Mouse (Mus musculus) G1E (cell line): ENCODE measurements at regions not wholly inside any gene's neighbourhood (a gene's known extent, or its start where the extent isn't known, plus 50 kb on each side); places are given as distances from the start of the nearest gene placed in this dataset.

Experiments
- ATAC-seq: 2 replicates; pipeline ENCODE4 v1.8.0; 2016; ENCODE audit warnings: mild to moderate bottlenecking; ENCODE audit not compliant: insufficient number of reproducible peaks, poor library complexity, low FRiP score, severe bottlenecking; ENCODE audit errors: extremely low read depth
- DNase-seq: peaks from one replicate; pipeline ENCODE4 v3.0.0; 2012; ENCODE audit warnings: low spot score
- H3K27me3 ChIP-seq: 2 replicates; pipeline ENCODE4 v1.6.1; 2012; ENCODE audit warnings: mild to moderate bottlenecking, low read length, inconsistent platforms; ENCODE audit not compliant: insufficient read depth
- H3K36me3 ChIP-seq: replicated peaks from 2 replicates; pipeline ENCODE3; 2012; ENCODE audit warnings: mild to moderate bottlenecking, inconsistent platforms
- H3K4me1 ChIP-seq: 2 replicates; pipeline ENCODE4 v1.6.1; 2012; ENCODE audit warnings: low read depth, low read length, inconsistent platforms, mixed read lengths; ENCODE audit not compliant: insufficient read depth
- H3K4me3 ChIP-seq: 2 replicates; pipeline ENCODE4 v1.5.1; 2012; ENCODE audit warnings: low read depth, mild to moderate bottlenecking, inconsistent platforms, low read length, moderate library complexity, mixed read lengths
- H3K9me3 ChIP-seq: replicated peaks from 2 replicates; pipeline ENCODE4 v1.6.1; 2012; ENCODE audit warnings: inconsistent platforms
- CTCF ChIP-seq: IDR thresholded peaks from 2 replicates; pipeline ENCODE4 v1.5.1; 2012; ENCODE audit warnings: low read depth, low read length, inconsistent platforms, mixed read lengths
- GATA1 ChIP-seq: IDR thresholded peaks from 2 replicates; pipeline ENCODE4 v1.6.1; 2012; ENCODE audit warnings: borderline replicate concordance, low read length, inconsistent platforms, mixed read lengths
- GATA2 ChIP-seq: IDR thresholded peaks from 2 replicates; pipeline ENCODE4 v1.6.1; 2012; ENCODE audit warnings: low read depth, low read length, inconsistent platforms, borderline replicate concordance
- POLR2AphosphoS5 ChIP-seq: IDR thresholded peaks from 2 replicates; pipeline ENCODE4 v1.6.1; 2012; ENCODE audit warnings: low read depth, low read length, inconsistent platforms; ENCODE audit not compliant: insufficient replicate concordance
- TAL1 ChIP-seq: conservative IDR thresholded peaks from 2 replicates; pipeline ENCODE4 v1.6.1; 2012; ENCODE audit warnings: low read depth, low read length, inconsistent platforms, mixed read lengths

DNA sequence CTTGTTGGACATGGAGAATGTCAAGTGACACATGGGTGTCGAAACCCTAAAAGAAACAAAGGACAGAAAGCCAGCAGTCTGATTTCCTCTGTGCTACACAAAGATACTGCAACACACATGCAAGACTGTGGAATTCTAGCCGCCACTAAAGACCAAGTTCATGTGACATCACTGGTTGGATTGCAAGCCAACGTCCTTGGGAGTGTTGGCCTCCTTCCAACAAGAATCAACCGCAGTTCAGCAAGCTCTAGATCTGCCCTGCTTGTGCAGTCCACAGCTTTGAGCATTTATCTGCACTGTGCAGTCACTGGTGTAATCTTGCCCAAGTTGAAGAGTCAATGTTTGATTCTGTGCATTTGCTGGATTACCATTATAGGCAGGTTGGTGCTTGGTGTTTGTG is 1001.2 kb downstream of the Ttll7 start:
- Histone ChIP-seq H3K36me3 (no peaks in the 10 kb centered on the region), H3K9me3 (peaks cover 9% of the 10 kb centered on the region), H3K4me3 (no peak overlapping the region), H3K4me1 (no peaks in the 10 kb centered on the region), H3K27me3 (no peaks in the 10 kb centered on the region)
- DNase-seq (no peak), ATAC-seq (no peak)
- TF ChIP-seq TAL1, result no peak
- TF ChIP-seq CTCF, result no peak
- TF ChIP-seq GATA2, result no peak
- no peak for TF ChIP-seq POLR2AphosphoS5
- TF ChIP-seq GATA1, result no peak

- Histone ChIP-seq H3K9me3 (peaks cover 9% of the 10 kb centered on the region), H3K27me3 (no peaks in the 10 kb centered on the region), H3K4me1 (no peaks in the 10 kb centered on the region), H3K36me3 (no peaks in the 10 kb centered on the region), H3K4me3 (no peak overlapping the region)
- DNase-seq (no peak), ATAC-seq (no peak)
- TF ChIP-seq POLR2AphosphoS5, result no peak
- no peak for TF ChIP-seq CTCF
- no peak for TF ChIP-seq TAL1
- no peak for TF ChIP-seq GATA1
- TF ChIP-seq GATA2, result no peak
Observed at GRCm38 (mm10) chr3:147852830-147853229, 1000.7 kb downstream of the Ttll7 start.

DNA sequence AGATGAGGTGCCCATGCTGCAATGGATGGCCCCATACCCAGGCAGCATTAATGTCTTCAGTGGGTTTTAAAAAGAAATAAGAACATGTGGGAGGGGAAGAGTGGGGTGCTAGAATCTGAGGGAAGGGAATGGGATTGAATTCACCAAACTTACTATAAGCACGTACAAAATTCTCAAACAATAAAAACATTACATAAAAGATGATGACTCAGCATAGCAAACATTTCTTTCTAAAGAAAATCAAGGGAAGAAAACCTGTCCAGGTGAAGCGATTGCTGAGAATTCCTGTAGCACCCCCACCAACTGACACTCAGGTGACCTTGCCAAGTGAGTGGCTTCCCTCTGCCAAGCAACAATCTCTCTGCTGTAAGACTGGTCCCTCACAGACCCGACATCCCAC is 989.2 kb downstream of the Ttll7 start:
- Histone ChIP-seq H3K9me3 (peaks cover 8% of the 10 kb centered on the region; the same call in 1 of the 2 replicates), H3K4me1 (no peaks in the 10 kb centered on the region), H3K27me3 (no peaks in the 10 kb centered on the region), H3K36me3 (no peaks in the 10 kb centered on the region), H3K4me3 (no peak overlapping the region)
- TF ChIP-seq GATA2 (no peak), TAL1 (no peak)
- ATAC-seq (no peak), DNase-seq (no peak)

- H3K36me3 ChIP-seq, result no peaks in the 10 kb centered on the region
- ATAC-seq (no peak), DNase-seq (no peak)
- H3K4me3 ChIP-seq, result no peak overlapping the region
- peaks cover 6% of the 10 kb centered on the region; the same call in 1 of the 2 replicates for H3K9me3 ChIP-seq
- TF ChIP-seq GATA1 (no peak), GATA2 (no peak), TAL1 (no peak), POLR2AphosphoS5 (no peak), CTCF (no peak)
- no peaks in the 10 kb centered on the region for H3K27me3 ChIP-seq
- no peaks in the 10 kb centered on the region for H3K4me1 ChIP-seq
Observed at GRCm38 (mm10) chr3:147838816-147839215, 986.6 kb downstream of the Ttll7 start.

GRCm38 (mm10) chr3:147835716-147836115 is 983.5 kb downstream of the Ttll7 start:
- no peak overlapping the region for H3K4me3 ChIP-seq
- H3K9me3 ChIP-seq, result peaks cover 4% of the 10 kb centered on the region
- H3K27me3 ChIP-seq, result no peaks in the 10 kb centered on the region
- no peak for TF ChIP-seq CTCF
- no peak for TF ChIP-seq GATA2
- no peak for TF ChIP-seq POLR2AphosphoS5
- TF ChIP-seq GATA1, result no peak
- TF ChIP-seq TAL1, result no peak
- no peaks in the 10 kb centered on the region for H3K36me3 ChIP-seq
- ATAC-seq, result no peak
- H3K4me1 ChIP-seq, result no peaks in the 10 kb centered on the region
- DNase-seq, result no peak

DNA sequence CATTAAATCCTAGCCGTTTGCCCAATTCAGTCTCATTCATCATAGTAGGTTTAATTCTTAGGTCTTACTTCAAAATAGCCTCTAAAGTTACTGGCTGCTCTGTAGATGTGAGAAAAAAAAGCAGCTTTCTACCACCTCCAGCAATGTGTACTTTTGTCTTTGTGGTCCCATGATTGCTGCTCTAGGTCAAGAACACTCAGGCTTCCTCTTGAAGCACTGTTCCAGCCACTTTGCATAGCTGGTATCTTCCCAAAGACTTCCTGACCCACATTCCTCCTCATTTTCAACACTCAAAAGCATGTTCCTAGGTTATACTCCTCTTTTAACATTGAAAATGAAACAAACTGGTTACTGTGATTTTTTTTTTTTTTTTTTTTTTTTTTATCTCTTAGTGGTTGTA is 973.2 kb downstream of the Ttll7 start:
- Histone ChIP-seq H3K4me3 (no peak overlapping the region), H3K36me3 (no peaks in the 10 kb centered on the region), H3K27me3 (no peaks in the 10 kb centered on the region), H3K9me3 (peaks cover 7% of the 10 kb centered on the region; the same call in 1 of the 2 replicates), H3K4me1 (no peaks in the 10 kb centered on the region)
- TF ChIP-seq CTCF (no peak), GATA2 (no peak), POLR2AphosphoS5 (no peak), GATA1 (no peak), TAL1 (no peak)
- ATAC-seq (no peak), DNase-seq (no peak)

DNA sequence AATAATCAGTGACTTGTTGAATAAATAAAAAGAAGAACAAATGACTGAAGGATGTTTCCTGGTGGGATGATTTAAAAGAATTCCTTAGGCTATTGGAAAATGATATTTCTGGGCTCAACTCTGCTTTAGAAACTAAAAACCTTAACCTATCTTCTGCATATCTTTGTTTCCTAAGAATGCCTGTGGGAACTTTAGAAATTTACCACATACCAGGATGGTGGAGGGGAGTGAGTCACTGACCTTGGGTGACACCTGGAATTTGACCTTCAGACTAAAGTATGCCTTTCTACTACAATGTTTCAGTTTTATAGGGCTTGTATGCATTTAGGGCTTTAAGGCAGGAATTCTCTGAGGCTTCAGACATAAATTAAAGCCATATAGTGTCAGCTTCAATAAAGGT is 972.3 kb downstream of the Ttll7 start:
- H3K4me1 ChIP-seq, result no peaks in the 10 kb centered on the region
- DNase-seq (no peak), ATAC-seq (no peak)
- H3K4me3 ChIP-seq, result no peak overlapping the region
- TF ChIP-seq GATA2, result no peak
- no peak for TF ChIP-seq POLR2AphosphoS5
- TF ChIP-seq CTCF, result no peak
- no peak for TF ChIP-seq GATA1
- TF ChIP-seq TAL1, result no peak
- no peaks in the 10 kb centered on the region for H3K36me3 ChIP-seq
- peaks cover 7% of the 10 kb centered on the region; the same call in 1 of the 2 replicates for H3K9me3 ChIP-seq
- H3K27me3 ChIP-seq, result no peaks in the 10 kb centered on the region
